Mouse (Mus musculus): ENCODE measurements around the gene Cdkal1. TPM values are rescaled to one million over a fixed set of nuclear protein-coding genes. Genes with fewer than 3 reads are reported as not detected.

The Cdkal1 gene
- polyA plus RNA-seq, 1 experiment = 0.55 TPM

DNA sequence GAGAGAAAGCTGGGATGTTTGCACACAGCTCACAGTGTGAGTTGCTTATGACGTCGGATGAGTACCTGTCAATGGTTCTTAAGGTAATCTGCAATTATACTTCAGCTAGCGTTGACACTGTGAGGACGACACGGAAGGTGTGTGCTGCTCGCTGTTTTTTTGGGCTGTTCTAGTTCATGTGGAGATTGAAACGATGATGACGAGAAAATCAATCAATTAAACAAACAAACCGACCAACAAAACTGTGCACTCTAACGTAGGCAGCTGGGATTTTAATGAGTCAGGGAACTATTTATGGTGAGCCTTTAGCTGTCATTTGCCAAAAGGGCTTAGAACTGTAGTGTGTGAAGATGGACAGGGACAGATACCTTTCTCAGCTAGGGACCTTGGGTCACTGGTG is 494.6 kb downstream of the Cdkal1 start:
- no peaks in the 10 kb centered on the region for H3K36me3 ChIP-seq (ENCODE audit: control insufficient read depth, insufficient read depth, low read length)
- WGBS = 58% methylated on average over 10 of the region's 10 CpGs
- no peaks in the 10 kb centered on the region for H3K4me1 ChIP-seq (ENCODE audit: control insufficient read depth, insufficient read depth, insufficient read length, low read length)
- no peak overlapping the region for H3K27ac ChIP-seq (ENCODE audit: insufficient read depth, low read depth, low read length)
- no peak overlapping the region for H3K4me3 ChIP-seq (ENCODE audit: low read depth, low read length)
- no peaks in the 10 kb centered on the region for H3K27me3 ChIP-seq (ENCODE audit: control insufficient read depth, insufficient read depth, low read length)
- TF ChIP-seq POLR2A (IDR thresholded peaks at IDR 0.05; ENCODE audit: low read depth, low read length) = no peak

DNA sequence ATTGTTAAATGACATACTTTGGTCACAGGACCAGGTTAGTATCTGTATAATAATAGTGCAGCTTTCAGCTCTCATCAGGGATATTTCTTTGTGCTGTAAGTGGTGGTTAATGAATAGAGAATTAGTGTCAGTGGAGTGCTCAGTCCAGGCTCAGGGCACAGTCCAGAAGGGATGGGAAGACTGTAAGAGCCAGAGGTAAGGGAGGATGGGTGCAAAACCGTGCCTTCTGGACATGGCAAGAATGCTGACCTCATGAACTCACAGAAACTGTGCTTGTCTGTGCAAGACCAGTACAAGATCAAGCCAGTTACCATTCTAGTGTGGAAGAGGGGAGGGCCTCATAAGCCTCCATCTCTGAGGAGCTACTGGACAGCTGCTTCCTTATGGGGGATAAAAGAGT is 496.1 kb downstream of the Cdkal1 start:
- TF ChIP-seq POLR2A (IDR thresholded peaks at IDR 0.05; ENCODE audit: low read depth, low read length) (no peak), CTCF (IDR thresholded peaks at IDR 0.05; ENCODE audit: extremely low read depth, insufficient read length, insufficient replicate concordance, low read depth, low read length) (no peak)
- no peaks in the 10 kb centered on the region for H3K27me3 ChIP-seq (ENCODE audit: control insufficient read depth, insufficient read depth, low read length)
- no peak overlapping the region for H3K4me3 ChIP-seq (ENCODE audit: low read depth, low read length)
- H3K36me3 ChIP-seq (ENCODE audit: control insufficient read depth, insufficient read depth, low read length) = 0 out of 2 replicates have a peak, but pooled peaks cover 1% of the 10 kb centered on the region
- H3K27ac ChIP-seq (ENCODE audit: insufficient read depth, low read depth, low read length) = no peak overlapping the region
- no peaks in the 10 kb centered on the region for H3K4me1 ChIP-seq (ENCODE audit: control insufficient read depth, insufficient read depth, insufficient read length, low read length)
- 97% methylated on average over 1 of the region's 1 CpGs for WGBS

DNA sequence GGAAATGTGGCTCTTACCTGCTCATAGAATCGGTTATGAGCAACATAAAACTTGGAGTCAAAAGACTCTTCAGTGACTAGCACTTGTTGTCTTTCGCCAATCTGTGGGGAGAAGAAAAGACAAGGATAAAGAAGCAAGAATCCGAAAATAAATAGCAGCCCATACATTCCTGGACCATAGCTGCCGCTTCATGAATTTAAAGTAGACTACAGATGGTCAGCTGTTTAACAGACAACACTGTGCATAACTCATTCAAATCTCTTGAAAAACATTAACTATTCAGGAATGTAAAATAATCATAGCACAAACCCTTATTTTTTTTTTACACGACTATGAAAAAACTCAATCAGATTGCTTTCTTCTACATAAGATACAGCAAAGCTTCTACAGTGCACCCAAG is 498.0 kb downstream of the Cdkal1 start:
- H3K36me3 ChIP-seq (ENCODE audit: control insufficient read depth, insufficient read depth, low read length) = 0 out of 2 replicates have a peak, but pooled peaks cover 2% of the 10 kb centered on the region
- TF ChIP-seq POLR2A (IDR thresholded peaks at IDR 0.05; ENCODE audit: low read depth, low read length) (no peak), CTCF (IDR thresholded peaks at IDR 0.05; ENCODE audit: extremely low read depth, insufficient read length, insufficient replicate concordance, low read depth, low read length) (no peak)
- no peaks in the 10 kb centered on the region for H3K27me3 ChIP-seq (ENCODE audit: control insufficient read depth, insufficient read depth, low read length)
- 86% methylated on average over 5 of the region's 5 CpGs for WGBS
- no peaks in the 10 kb centered on the region for H3K4me1 ChIP-seq (ENCODE audit: control insufficient read depth, insufficient read depth, insufficient read length, low read length)
- no peak overlapping the region for H3K4me3 ChIP-seq (ENCODE audit: low read depth, low read length)
- no peak overlapping the region for H3K27ac ChIP-seq (ENCODE audit: insufficient read depth, low read depth, low read length)

DNA sequence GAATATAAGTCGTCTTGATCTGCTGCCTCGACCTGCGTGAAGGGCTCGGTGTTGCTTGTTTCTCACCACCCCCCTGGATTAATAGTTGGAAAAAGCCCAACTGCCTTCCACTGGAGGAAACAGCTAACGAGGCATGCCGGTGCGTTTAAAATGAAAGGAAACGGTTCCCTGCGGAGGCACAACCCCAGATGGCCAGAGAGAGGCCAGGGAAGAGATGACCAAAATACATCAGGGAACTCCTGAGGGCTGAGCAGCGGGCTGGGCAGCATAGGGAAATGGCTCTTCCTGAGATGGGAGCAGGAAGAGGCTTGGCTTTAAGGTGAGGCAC is 499.4 kb downstream of the Cdkal1 start:
- 84% methylated on average over 10 of the region's 10 CpGs for WGBS
- no peak overlapping the region for H3K27ac ChIP-seq (ENCODE audit: insufficient read depth, low read depth, low read length)

DNA sequence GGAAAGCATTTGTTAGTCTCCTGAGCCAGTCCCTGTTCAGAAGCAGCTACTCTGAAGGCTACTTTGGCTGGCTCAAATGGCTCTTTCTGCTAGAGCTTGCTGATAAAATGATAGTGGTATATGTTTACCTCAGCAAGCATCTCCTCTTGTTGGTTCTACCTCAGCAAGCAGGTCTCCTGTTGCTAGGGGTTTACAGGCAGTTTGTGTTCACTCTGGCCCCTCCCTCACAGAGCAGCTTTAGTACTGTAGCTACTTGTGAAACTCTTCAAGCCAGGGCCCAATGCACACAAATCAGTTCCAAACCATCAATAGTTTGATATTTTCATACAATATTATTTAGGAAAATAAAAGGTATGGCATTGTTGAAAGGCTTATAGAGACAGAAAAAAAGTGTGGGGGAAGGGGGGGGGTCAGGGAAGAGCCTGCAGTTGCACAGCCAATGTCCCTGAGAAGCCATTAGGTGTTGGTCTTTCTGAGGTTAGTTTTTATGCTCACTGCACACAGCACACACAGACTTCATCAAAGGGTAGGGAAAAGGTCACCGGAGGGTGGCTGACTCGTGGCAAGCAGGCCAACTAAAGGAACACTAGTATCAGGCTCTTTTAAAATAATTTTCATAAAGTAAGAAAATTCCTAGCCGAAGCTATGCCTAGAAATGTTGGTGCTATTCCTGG is 499.9 kb downstream of the Cdkal1 start:
- WGBS = 74% methylated on average over 3 of the region's 3 CpGs
- TF ChIP-seq POLR2A (IDR thresholded peaks at IDR 0.05; ENCODE audit: low read depth, low read length) (no peak), CTCF (IDR thresholded peaks at IDR 0.05; ENCODE audit: extremely low read depth, insufficient read length, insufficient replicate concordance, low read depth, low read length) (no peak)
- Histone ChIP-seq H3K4me3 (ENCODE audit: low read depth, low read length) (no peak overlapping the region), H3K4me1 (ENCODE audit: control insufficient read depth, insufficient read depth, insufficient read length, low read length) (no peaks in the 10 kb centered on the region), H3K27me3 (ENCODE audit: control insufficient read depth, insufficient read depth, low read length) (no peaks in the 10 kb centered on the region), H3K36me3 (ENCODE audit: control insufficient read depth, insufficient read depth, low read length) (0 out of 2 replicates have a peak, but pooled peaks cover 2% of the 10 kb centered on the region), H3K27ac (ENCODE audit: insufficient read depth, low read depth, low read length) (no peak overlapping the region)

More for the DNA sequence above, 499.4 kb downstream of the Cdkal1 start:
- Histone ChIP-seq H3K27me3 (ENCODE audit: control insufficient read depth, insufficient read depth, low read length) (no peaks in the 10 kb centered on the region), H3K4me3 (ENCODE audit: low read depth, low read length) (no peak overlapping the region), H3K4me1 (ENCODE audit: control insufficient read depth, insufficient read depth, insufficient read length, low read length) (no peaks in the 10 kb centered on the region), H3K36me3 (ENCODE audit: control insufficient read depth, insufficient read depth, low read length) (0 out of 2 replicates have a peak, but pooled peaks cover 2% of the 10 kb centered on the region)
- TF ChIP-seq CTCF (IDR thresholded peaks at IDR 0.05; ENCODE audit: extremely low read depth, insufficient read length, insufficient replicate concordance, low read depth, low read length) (no peak), POLR2A (IDR thresholded peaks at IDR 0.05; ENCODE audit: low read depth, low read length) (no peak)

DNA sequence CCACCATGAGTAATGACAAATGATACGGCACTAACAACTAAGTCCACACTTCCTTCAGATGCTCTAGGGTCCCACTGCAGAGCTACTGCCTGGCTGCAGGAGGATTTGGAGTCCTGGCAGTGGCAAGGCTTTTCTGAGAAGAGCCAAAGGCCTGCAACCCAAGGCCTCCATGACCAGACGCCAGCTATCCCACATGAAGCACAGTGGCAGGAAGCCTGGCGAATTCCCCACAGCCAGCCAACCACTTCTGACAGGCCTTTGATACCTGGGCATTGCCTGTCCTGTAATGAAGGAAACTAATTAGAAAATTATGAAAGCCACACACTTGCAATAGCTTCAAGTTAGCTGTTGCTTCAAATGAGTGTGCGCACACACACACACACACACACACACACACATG is 500.5 kb downstream of the Cdkal1 start:
- H3K4me3 ChIP-seq (ENCODE audit: low read depth, low read length) = no peak overlapping the region
- H3K27ac ChIP-seq (ENCODE audit: insufficient read depth, low read depth, low read length) = no peak overlapping the region
- 94% methylated on average over 4 of the region's 4 CpGs for WGBS
- H3K27me3 ChIP-seq (ENCODE audit: control insufficient read depth, insufficient read depth, low read length) = no peaks in the 10 kb centered on the region
- H3K4me1 ChIP-seq (ENCODE audit: control insufficient read depth, insufficient read depth, insufficient read length, low read length) = no peaks in the 10 kb centered on the region
- 0 out of 2 replicates have a peak, but pooled peaks cover 2% of the 10 kb centered on the region for H3K36me3 ChIP-seq (ENCODE audit: control insufficient read depth, insufficient read depth, low read length)
- no peak for TF ChIP-seq POLR2A (IDR thresholded peaks at IDR 0.05; ENCODE audit: low read depth, low read length)
- TF ChIP-seq CTCF (IDR thresholded peaks at IDR 0.05; ENCODE audit: extremely low read depth, insufficient read length, insufficient replicate concordance, low read depth, low read length) = no peak

DNA sequence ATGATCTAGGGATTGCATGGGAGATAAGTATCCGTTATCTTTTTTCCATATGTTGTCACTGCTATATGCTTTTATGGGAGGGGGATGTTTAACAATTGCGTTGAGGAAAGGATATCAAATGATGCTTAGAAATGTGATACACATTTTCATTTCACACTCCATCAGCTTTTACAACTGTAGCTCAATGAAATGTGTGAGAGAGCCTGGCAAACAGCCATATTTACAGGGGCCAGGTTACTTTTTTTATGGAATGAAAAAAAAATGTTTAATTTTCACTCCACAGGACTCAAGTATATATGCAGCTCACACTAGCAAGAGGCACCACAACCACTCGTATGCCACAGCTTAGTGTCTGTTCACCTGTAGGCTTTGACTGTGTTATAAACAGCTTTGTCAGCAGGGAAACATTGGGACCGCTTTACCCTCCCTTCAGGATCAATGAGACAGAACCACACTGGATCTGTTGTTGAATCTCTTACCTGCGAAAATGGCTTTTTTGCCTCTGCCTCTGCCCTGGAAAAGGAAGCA is 501.5 kb downstream of the Cdkal1 start:
- 91% methylated on average over 5 of the region's 5 CpGs for WGBS

More for the DNA sequence above, 501.5 kb downstream of the Cdkal1 start:
- Histone ChIP-seq H3K4me3 (ENCODE audit: low read depth, low read length) (no peak overlapping the region), H3K27ac (ENCODE audit: insufficient read depth, low read depth, low read length) (no peak overlapping the region), H3K4me1 (ENCODE audit: control insufficient read depth, insufficient read depth, insufficient read length, low read length) (no peaks in the 10 kb centered on the region), H3K36me3 (ENCODE audit: control insufficient read depth, insufficient read depth, low read length) (0 out of 2 replicates have a peak, but pooled peaks cover 2% of the 10 kb centered on the region), H3K27me3 (ENCODE audit: control insufficient read depth, insufficient read depth, low read length) (no peaks in the 10 kb centered on the region)
- TF ChIP-seq CTCF (IDR thresholded peaks at IDR 0.05; ENCODE audit: extremely low read depth, insufficient read length, insufficient replicate concordance, low read depth, low read length) (no peak), POLR2A (IDR thresholded peaks at IDR 0.05; ENCODE audit: low read depth, low read length) (no peak)

Data from small intestine, adult 2 months (tissue).